Mouse (Mus musculus): ENCODE results near the gene Slc12a3. TPM values are rescaled to one million over a fixed set of nuclear protein-coding genes. Genes with fewer than 3 reads are reported as not detected.

The Slc12a3 gene
- total and polyA plus RNA-seq, 3 experiments = 0.16 to 0.39 (median 0.39) TPM

DNA sequence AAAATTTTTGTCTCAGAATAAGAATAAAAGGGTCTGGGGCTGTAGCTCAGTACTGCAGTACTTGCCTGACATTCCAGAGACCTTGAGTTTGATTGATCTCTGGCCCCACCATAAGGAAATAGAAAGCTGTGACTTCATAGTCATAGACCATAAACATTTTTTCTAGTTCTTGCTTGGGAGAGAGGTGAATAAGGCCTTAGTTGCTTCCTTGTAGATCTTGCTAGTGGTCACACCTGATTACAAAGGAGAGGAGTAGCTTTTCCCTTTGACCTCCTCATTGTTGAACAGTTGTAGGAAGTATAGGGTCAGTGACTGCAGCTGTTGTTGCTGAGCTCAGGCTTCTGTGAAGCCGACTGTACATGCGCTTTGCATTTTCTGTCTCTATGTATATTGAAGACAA, 24.6 kb upstream of the Slc12a3 start:
- intact Hi-C loops (cut with DNase I) = no loop called here
- Histone ChIP-seq H3K36me3 (ENCODE audit: control insufficient read depth, insufficient read depth, low read length) (no peaks in the 10 kb centered on the region; the same call in 1 of the 2 replicates), H3K4me1 (ENCODE audit: control insufficient read depth, insufficient read depth, low read length) (no peaks in the 10 kb centered on the region), H3K27me3 (ENCODE audit: control insufficient read depth, insufficient read depth, low read length) (no peaks in the 10 kb centered on the region), H3K9ac (ENCODE audit: low read depth, low read length) (no peak overlapping the region), H3K79me2 (replicated peaks; ENCODE audit: control insufficient read depth, insufficient read depth, low read length) (no peaks in the 10 kb centered on the region), H3K4me3 (no peak overlapping the region), H3K27ac (no peak overlapping the region)
- TF ChIP-seq EP300 (IDR thresholded peaks at IDR 0.05; ENCODE audit: insufficient read depth, low read depth, low read length) = no peak
- no peak for TF ChIP-seq CTCF (IDR thresholded peaks at IDR 0.05)
- TF ChIP-seq POLR2A (IDR thresholded peaks at IDR 0.05; ENCODE audit: insufficient read depth, low read depth, low read length) = no peak
- WGBS = 79% methylated on average over 2 of the region's 2 CpGs
- DNase-seq = no peak

DNA sequence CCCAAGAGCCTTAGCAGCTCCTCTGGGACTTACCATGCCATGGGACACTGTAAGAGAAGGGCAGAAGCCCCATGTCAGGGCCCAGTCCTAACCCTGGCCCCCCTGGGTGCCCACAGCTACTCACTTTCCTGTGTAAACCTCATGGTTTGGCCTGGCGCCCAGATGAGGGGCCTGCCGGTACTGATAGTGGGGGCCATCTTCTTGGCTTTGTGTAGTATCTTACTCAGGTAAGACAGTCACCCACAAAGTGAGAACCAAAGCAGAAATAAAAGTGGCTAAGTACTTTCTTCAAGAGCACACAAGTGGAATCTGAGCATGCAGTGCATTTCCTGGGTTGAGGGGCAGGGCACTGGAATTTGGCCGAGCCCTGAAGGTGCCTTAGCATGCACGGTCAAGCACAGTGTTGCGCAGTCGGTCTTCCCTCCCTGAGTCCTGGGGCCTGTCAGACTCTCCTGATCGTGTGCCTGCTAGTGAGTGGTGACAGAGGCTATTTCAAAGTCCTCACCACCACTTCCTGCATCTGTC, 21.9 kb upstream of the Slc12a3 start:
- DNase-seq = no peak
- Histone ChIP-seq H3K36me3 (ENCODE audit: control insufficient read depth, insufficient read depth, low read length) (no peaks in the 10 kb centered on the region; the same call in 1 of the 2 replicates), H3K4me1 (ENCODE audit: control insufficient read depth, insufficient read depth, low read length) (no peaks in the 10 kb centered on the region), H3K27me3 (ENCODE audit: control insufficient read depth, insufficient read depth, low read length) (no peaks in the 10 kb centered on the region), H3K27ac (no peak overlapping the region), H3K9ac (ENCODE audit: low read depth, low read length) (no peak overlapping the region), H3K79me2 (replicated peaks; ENCODE audit: control insufficient read depth, insufficient read depth, low read length) (no peaks in the 10 kb centered on the region), H3K4me3 (no peak overlapping the region)
- 58% methylated on average over 7 of the region's 7 CpGs for WGBS
- TF ChIP-seq POLR2A (IDR thresholded peaks at IDR 0.05; ENCODE audit: insufficient read depth, low read depth, low read length) = no peak
- TF ChIP-seq CTCF (IDR thresholded peaks at IDR 0.05) = no peak
- TF ChIP-seq EP300 (IDR thresholded peaks at IDR 0.05; ENCODE audit: insufficient read depth, low read depth, low read length) = no peak
- intact Hi-C loops (cut with DNase I) = no loop called here

DNA sequence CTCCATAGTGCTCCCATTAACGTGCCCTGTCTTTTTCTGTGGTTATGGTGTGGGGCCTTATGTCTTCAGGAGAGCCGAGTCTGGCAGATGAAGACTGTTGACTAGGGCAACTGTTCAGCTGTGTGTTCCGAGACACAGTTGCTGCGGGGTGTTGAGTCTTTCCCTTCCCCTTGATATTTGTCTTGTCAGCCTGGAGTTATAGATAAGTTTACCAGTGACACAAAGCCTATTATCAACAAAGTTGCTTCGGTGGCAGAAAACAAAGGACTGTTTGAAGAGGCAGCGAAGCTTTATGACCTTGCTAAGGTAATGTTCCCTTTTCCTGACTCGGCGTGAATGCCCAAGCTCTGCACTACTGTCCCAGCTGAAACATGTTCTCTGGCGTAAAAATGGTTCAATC, 21.3 kb upstream of the Slc12a3 start:
- WGBS = 67% methylated on average over 9 of the region's 9 CpGs
- Histone ChIP-seq H3K4me1 (ENCODE audit: control insufficient read depth, insufficient read depth, low read length) (no peaks in the 10 kb centered on the region), H3K27ac (no peak overlapping the region)

DNA sequence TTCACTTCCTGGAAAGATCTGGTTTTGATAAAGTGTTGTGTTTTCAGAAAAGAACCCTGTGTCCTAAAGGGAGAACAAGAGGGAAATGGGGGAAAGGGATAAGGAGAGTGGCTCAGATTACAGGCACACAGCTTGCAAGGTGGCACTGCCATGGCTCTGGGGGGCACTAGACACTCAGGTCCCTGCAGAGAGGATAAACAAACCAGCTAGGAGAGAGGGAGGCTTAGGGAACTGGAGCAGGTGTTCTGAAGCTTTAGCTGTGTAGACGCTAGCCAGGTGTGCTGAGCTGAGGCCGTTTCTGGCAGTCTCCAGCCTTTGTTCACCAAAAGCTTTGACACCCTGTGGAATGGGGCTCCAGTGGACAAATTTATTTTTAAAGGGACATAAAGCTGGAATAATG, 14.9 kb upstream of the Slc12a3 start:
- H3K79me2 ChIP-seq (replicated peaks; ENCODE audit: control insufficient read depth, insufficient read depth, low read length) = no peaks in the 10 kb centered on the region
- no peak for DNase-seq
- H3K4me1 ChIP-seq (ENCODE audit: control insufficient read depth, insufficient read depth, low read length) = no peaks in the 10 kb centered on the region; the same call in 1 of the 2 replicates
- TF ChIP-seq POLR2A (IDR thresholded peaks at IDR 0.05; ENCODE audit: insufficient read depth, low read depth, low read length) = no peak
- TF ChIP-seq CTCF (IDR thresholded peaks at IDR 0.05) = no peak
- no peak for TF ChIP-seq EP300 (IDR thresholded peaks at IDR 0.05; ENCODE audit: insufficient read depth, low read depth, low read length)
- intact Hi-C loops (cut with DNase I) = no loop called here
- no peak overlapping the region for H3K4me3 ChIP-seq
- 86% methylated on average over 2 of the region's 2 CpGs for WGBS
- H3K36me3 ChIP-seq (ENCODE audit: control insufficient read depth, insufficient read depth, low read length) = no peaks in the 10 kb centered on the region
- no peak overlapping the region for H3K27ac ChIP-seq
- H3K27me3 ChIP-seq (ENCODE audit: control insufficient read depth, insufficient read depth, low read length) = no peaks in the 10 kb centered on the region
- H3K9ac ChIP-seq (ENCODE audit: low read depth, low read length) = no peak overlapping the region

More for the DNA sequence above, 21.3 kb upstream of the Slc12a3 start:
- no peak overlapping the region for H3K4me3 ChIP-seq
- H3K27me3 ChIP-seq (ENCODE audit: control insufficient read depth, insufficient read depth, low read length) = no peaks in the 10 kb centered on the region
- H3K79me2 ChIP-seq (replicated peaks; ENCODE audit: control insufficient read depth, insufficient read depth, low read length) = no peaks in the 10 kb centered on the region
- no peak for TF ChIP-seq POLR2A (IDR thresholded peaks at IDR 0.05; ENCODE audit: insufficient read depth, low read depth, low read length)
- TF ChIP-seq CTCF (IDR thresholded peaks at IDR 0.05) = no peak
- TF ChIP-seq EP300 (IDR thresholded peaks at IDR 0.05; ENCODE audit: insufficient read depth, low read depth, low read length) = no peak
- H3K36me3 ChIP-seq (ENCODE audit: control insufficient read depth, insufficient read depth, low read length) = no peaks in the 10 kb centered on the region
- intact Hi-C loops (cut with DNase I) = no loop called here
- H3K9ac ChIP-seq (ENCODE audit: low read depth, low read length) = no peak overlapping the region
- DNase-seq = no peak

DNA sequence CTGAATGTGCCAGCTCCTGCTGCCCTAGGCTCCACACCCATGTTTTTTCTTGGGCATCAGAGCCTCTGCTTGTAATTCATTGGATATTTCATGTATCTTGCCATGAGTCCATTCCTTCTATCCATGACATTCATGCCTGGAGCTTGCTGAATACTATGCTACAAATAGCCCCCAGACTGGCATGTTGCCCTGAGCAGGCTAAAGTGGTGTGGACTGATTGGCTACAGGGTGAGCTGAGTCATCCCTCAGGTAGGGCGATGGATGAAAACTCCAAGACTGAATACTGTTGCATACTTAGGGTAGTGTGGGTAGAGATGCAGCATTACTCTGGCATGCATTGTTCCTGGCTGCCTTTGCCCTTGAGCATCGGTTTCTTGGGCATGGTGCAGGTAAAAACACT, 11.8 kb upstream of the Slc12a3 start:
- Histone ChIP-seq H3K36me3 (ENCODE audit: control insufficient read depth, insufficient read depth, low read length) (no peaks in the 10 kb centered on the region), H3K27me3 (ENCODE audit: control insufficient read depth, insufficient read depth, low read length) (no peaks in the 10 kb centered on the region), H3K4me1 (ENCODE audit: control insufficient read depth, insufficient read depth, low read length) (no peaks in the 10 kb centered on the region; the same call in 1 of the 2 replicates), H3K27ac (no peak overlapping the region), H3K4me3 (no peak overlapping the region), H3K9ac (ENCODE audit: low read depth, low read length) (no peak overlapping the region), H3K79me2 (replicated peaks; ENCODE audit: control insufficient read depth, insufficient read depth, low read length) (no peaks in the 10 kb centered on the region)
- intact Hi-C loops (cut with DNase I) = no loop called here
- TF ChIP-seq CTCF (IDR thresholded peaks at IDR 0.05) = no peak
- TF ChIP-seq EP300 (IDR thresholded peaks at IDR 0.05; ENCODE audit: insufficient read depth, low read depth, low read length) = no peak
- TF ChIP-seq POLR2A (IDR thresholded peaks at IDR 0.05; ENCODE audit: insufficient read depth, low read depth, low read length) = no peak
- 78% methylated on average over 2 of the region's 2 CpGs for WGBS
- peak in 1 of 2 experiments; percentile 27 for DNase-seq

DNA sequence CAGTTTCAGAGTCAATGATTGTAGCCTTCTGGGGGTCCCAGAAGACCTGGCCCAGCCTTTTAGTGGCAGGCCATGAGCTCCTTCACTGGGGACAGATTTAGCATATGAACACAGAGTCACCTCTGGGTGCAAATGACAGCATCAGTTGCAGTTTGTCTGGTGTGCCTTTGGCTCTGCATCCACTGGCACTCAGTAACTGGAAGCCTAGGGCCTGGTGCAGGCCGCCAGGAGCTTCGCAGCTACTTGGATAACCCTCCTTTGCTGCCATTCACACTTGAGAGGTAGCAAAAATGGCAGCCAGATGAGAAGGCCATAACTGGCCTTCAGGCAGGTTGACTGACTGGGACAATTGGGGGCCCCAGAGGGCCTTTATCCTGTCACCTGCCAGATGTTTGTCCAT, 11.3 kb upstream of the Slc12a3 start:
- TF ChIP-seq CTCF (IDR thresholded peaks at IDR 0.05) (no peak), POLR2A (IDR thresholded peaks at IDR 0.05; ENCODE audit: insufficient read depth, low read depth, low read length) (no peak), EP300 (IDR thresholded peaks at IDR 0.05; ENCODE audit: insufficient read depth, low read depth, low read length) (no peak)
- Histone ChIP-seq H3K4me1 (ENCODE audit: control insufficient read depth, insufficient read depth, low read length) (no peaks in the 10 kb centered on the region; the same call in 1 of the 2 replicates), H3K79me2 (replicated peaks; ENCODE audit: control insufficient read depth, insufficient read depth, low read length) (no peaks in the 10 kb centered on the region), H3K4me3 (no peak overlapping the region), H3K27me3 (ENCODE audit: control insufficient read depth, insufficient read depth, low read length) (no peaks in the 10 kb centered on the region), H3K9ac (ENCODE audit: low read depth, low read length) (no peak overlapping the region), H3K36me3 (ENCODE audit: control insufficient read depth, insufficient read depth, low read length) (no peaks in the 10 kb centered on the region), H3K27ac (no peak overlapping the region)
- no peak for DNase-seq
- intact Hi-C loops (cut with DNase I) = no loop called here
- 82% methylated on average over 2 of the region's 2 CpGs for WGBS
